Mouse (Mus musculus): ENCODE measurements around the gene Olfr157. TPM values are rescaled to one million over a fixed set of nuclear protein-coding genes. Genes with fewer than 3 reads are reported as not detected.
A peak's percentile ranks its signal among the peaks of the same experiment; 100 is the strongest.

Gene Olfr157
- 0.04 TPM in 2 replicates for polyA plus RNA-seq (2015; fragmentation: Nextera tagmentation; extraction: Ambion mirVana)

GRCm38 (mm10) chr4:43840101-43840500 is at the start of gene Olfr157:
Olfr157 (minus strand) TSS chr4:43840201.
- Histone ChIP-seq H3K9ac (no peak within 1 kb of the TSS), H3K4me1 (no peaks in the 10 kb centered on the region), H3K27ac (replicated peaks) (no peak within 1 kb of the TSS), H3K4me3 (replicated peaks) (no peak within 1 kb of the TSS), H3K9me3 (replicated peaks) (no peaks in the 10 kb centered on the region), H3K36me3 (no peaks in the 10 kb centered on the region), H3K4me2 (replicated peaks) (no peak within 1 kb of the TSS), H3K27me3 (no peaks in the 10 kb centered on the region)
- ATAC-seq (ENCODE audit: insufficient number of reproducible peaks, low FRiP score, low TSS enrichment, low read depth): no peak
- 59% methylated on average over 1 of the region's 1 CpGs for WGBS

GRCm38 (mm10) chr4:43884196-43884595 is 44.2 kb upstream of the Olfr157 start:
- no peaks in the 10 kb centered on the region for H3K27me3 ChIP-seq
- peak; percentile 57; the same call in 1 of the 2 replicates for ATAC-seq (ENCODE audit: insufficient number of reproducible peaks, low FRiP score, low TSS enrichment, low read depth)
- 31% methylated on average over 4 of the region's 4 CpGs for WGBS
- H3K4me1 ChIP-seq: peaks cover 21% of the 10 kb centered on the region
- H3K36me3 ChIP-seq: no peaks in the 10 kb centered on the region
- no peak overlapping the region for H3K4me2 ChIP-seq (replicated peaks)
- no peak overlapping the region for H3K4me3 ChIP-seq (replicated peaks)
- H3K9ac ChIP-seq: no peak overlapping the region
- peak overlapping the region; percentile 34; the same call in 1 of the 2 replicates for H3K27ac ChIP-seq (replicated peaks)
- no peaks in the 10 kb centered on the region for H3K9me3 ChIP-seq (replicated peaks)

GRCm38 (mm10) chr4:43879566-43879965 is 39.6 kb upstream of the Olfr157 start:
- ATAC-seq (ENCODE audit: insufficient number of reproducible peaks, low FRiP score, low TSS enrichment, low read depth): no peak
- Histone ChIP-seq H3K36me3 (no peaks in the 10 kb centered on the region), H3K9me3 (replicated peaks) (no peaks in the 10 kb centered on the region), H3K9ac (no peak overlapping the region), H3K27ac (replicated peaks) (no peak overlapping the region), H3K4me1 (peaks cover 26% of the 10 kb centered on the region), H3K4me3 (replicated peaks) (no peak overlapping the region), H3K27me3 (no peaks in the 10 kb centered on the region), H3K4me2 (replicated peaks) (no peak overlapping the region)
- 70% methylated on average over 6 of the region's 6 CpGs for whole genome bisulfite sequencing

GRCm38 (mm10) chr4:43878121-43878776 is 38.2 kb upstream of the Olfr157 start:
- Histone ChIP-seq H3K4me3 (replicated peaks) (no peak overlapping the region), H3K4me2 (replicated peaks) (no peak overlapping the region), H3K27me3 (no peaks in the 10 kb centered on the region), H3K9me3 (replicated peaks) (no peaks in the 10 kb centered on the region), H3K9ac (no peak overlapping the region), H3K36me3 (no peaks in the 10 kb centered on the region), H3K27ac (replicated peaks) (peak overlapping the region; percentile 71), H3K4me1 (peaks cover 15% of the 10 kb centered on the region)
- WGBS: 24% methylated on average over 5 of the region's 5 CpGs
- ATAC-seq (ENCODE audit: insufficient number of reproducible peaks, low FRiP score, low TSS enrichment, low read depth): no peak

DNA sequence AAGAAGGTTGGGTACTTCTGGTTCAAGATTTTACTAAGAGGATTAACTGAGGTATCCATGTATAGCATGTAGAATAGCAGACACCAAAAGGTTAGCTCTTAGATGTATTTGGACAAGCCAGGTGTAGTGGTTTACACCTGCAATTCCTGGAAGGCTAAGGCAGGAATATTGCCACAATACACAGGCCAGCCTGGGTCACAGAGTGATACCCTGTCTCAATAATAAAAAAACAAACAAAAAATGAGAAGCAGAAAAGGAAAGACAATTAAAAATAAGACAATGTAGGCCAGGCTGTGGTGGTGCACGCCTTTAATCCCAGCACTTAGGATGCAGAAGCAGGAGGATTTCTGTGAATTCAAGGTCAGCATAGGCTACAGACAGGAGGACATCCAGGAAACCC is 37.2 kb upstream of the Olfr157 start:
- H3K9ac ChIP-seq: no peak overlapping the region
- WGBS: 94% methylated on average over 1 of the region's 1 CpGs
- no peak overlapping the region for H3K4me3 ChIP-seq (replicated peaks)
- no peaks in the 10 kb centered on the region for H3K36me3 ChIP-seq
- H3K27ac ChIP-seq (replicated peaks): no peak overlapping the region
- no peaks in the 10 kb centered on the region for H3K27me3 ChIP-seq
- H3K4me1 ChIP-seq: peaks cover 15% of the 10 kb centered on the region
- no peaks in the 10 kb centered on the region for H3K9me3 ChIP-seq (replicated peaks)
- H3K4me2 ChIP-seq (replicated peaks): no peak overlapping the region
- no peak for ATAC-seq (ENCODE audit: insufficient number of reproducible peaks, low FRiP score, low TSS enrichment, low read depth)

DNA sequence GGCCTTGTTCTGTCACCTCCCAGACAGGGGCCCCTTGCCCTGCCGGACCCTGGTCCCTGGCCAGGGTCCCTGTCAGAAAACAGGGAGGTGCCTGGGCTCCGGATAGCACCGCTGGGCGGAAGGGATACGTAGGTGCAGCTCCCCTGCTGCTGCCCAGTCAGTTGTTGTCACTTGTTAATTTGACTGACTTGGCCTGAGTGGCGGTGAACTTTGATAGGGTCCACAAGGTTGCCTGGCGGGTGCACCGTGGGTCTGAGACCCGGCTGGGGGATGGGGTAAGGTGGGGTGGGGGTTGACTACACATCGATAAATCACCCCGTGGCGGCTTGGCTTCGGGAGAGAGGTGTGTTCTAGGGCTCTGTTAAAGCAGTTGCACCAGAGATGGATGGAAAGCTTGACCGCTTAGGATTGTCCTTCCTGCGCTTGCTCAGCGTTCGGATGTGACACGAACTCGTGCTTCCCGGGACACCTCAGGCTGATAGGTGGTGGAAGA is 36.0 kb upstream of the Olfr157 start:
- Histone ChIP-seq H3K9me3 (replicated peaks) (no peaks in the 10 kb centered on the region), H3K4me1 (peaks cover 15% of the 10 kb centered on the region), H3K9ac (peak overlapping the region; percentile 62), H3K36me3 (no peaks in the 10 kb centered on the region), H3K27ac (replicated peaks) (no peak overlapping the region), H3K4me2 (replicated peaks) (peak overlapping the region; percentile 89), H3K27me3 (no peaks in the 10 kb centered on the region), H3K4me3 (replicated peaks) (peak overlapping the region; percentile 94)
- peak; percentile 21; the same call in 1 of the 2 replicates for ATAC-seq (ENCODE audit: insufficient number of reproducible peaks, low FRiP score, low TSS enrichment, low read depth)
- WGBS: under 1% methylated on average over 20 of the region's 20 CpGs

GRCm38 (mm10) chr4:43875160-43875918 is 35.3 kb upstream of the Olfr157 start, which contains the start of gene Reck:
Reck (plus strand) TSS chr4:43875530.
- peak within 1 kb of the TSS; percentile 94 for H3K4me3 ChIP-seq (replicated peaks)
- H3K27me3 ChIP-seq: no peaks in the 10 kb centered on the region
- ATAC-seq (ENCODE audit: insufficient number of reproducible peaks, low FRiP score, low TSS enrichment, low read depth): peak; percentile 93
- peak within 1 kb of the TSS; percentile 62 for H3K9ac ChIP-seq
- no peaks in the 10 kb centered on the region for H3K36me3 ChIP-seq
- H3K9me3 ChIP-seq (replicated peaks): no peaks in the 10 kb centered on the region
- H3K27ac ChIP-seq (replicated peaks): 0 out of 2 replicates have a peak within 1 kb of the TSS, but pooled peaks have one; percentile 30
- peak within 1 kb of the TSS; percentile 89 for H3K4me2 ChIP-seq (replicated peaks)
- under 1% methylated on average over 73 of the region's 73 CpGs for WGBS
- peaks cover 15% of the 10 kb centered on the region for H3K4me1 ChIP-seq

DNA sequence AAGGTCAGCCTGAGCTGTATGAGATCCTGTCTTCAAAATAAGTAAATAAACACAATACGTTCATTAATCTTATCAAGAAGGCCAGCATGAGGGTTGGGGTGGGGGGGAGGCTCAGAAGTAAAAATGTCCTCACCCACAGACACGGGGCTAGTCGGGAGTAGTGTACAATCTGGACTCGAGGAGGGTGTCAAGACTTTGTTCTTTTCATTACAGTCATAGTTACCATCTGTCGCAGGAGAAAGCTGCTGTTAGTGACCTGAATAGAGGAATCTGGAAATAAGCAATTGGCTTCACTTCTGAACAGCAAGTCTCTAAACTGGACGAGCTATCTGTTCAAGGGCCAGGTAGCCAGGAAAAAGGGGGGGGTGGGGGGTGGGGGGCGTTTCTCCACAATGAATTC is 34.5 kb upstream of the Olfr157 start:
- WGBS: 41% methylated on average over 7 of the region's 7 CpGs
- ATAC-seq (ENCODE audit: insufficient number of reproducible peaks, low FRiP score, low TSS enrichment, low read depth): no peak
- H3K9me3 ChIP-seq (replicated peaks): no peaks in the 10 kb centered on the region
- peak overlapping the region; percentile 89 for H3K4me2 ChIP-seq (replicated peaks)
- peaks cover 15% of the 10 kb centered on the region for H3K4me1 ChIP-seq
- no peak overlapping the region; the same call in 1 of the 2 replicates for H3K9ac ChIP-seq
- peak overlapping the region; percentile 94 for H3K4me3 ChIP-seq (replicated peaks)
- no peaks in the 10 kb centered on the region for H3K36me3 ChIP-seq
- no peaks in the 10 kb centered on the region for H3K27me3 ChIP-seq
- H3K27ac ChIP-seq (replicated peaks): no peak overlapping the region

DNA sequence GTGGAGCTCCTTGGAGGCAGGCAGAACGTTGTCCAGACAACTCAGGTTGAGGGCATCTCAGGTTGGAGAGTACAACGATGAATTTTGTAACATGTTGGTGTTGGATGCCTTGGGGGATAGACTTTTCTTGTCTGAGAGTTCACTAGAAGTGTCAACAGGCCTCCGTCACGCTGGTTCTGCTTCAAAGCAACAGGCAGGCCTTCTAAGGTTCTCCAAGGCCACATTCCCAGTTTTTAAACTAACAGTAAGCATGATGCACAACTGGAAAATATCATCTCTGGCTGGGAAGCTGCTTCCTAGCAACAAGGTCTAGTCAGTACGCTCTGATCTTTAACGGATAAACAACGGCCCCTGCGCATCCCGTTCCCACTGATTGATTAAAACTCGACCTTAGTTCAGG is 29.8 kb upstream of the Olfr157 start:
- no peaks in the 10 kb centered on the region for H3K27me3 ChIP-seq
- no peak overlapping the region for H3K27ac ChIP-seq (replicated peaks)
- 77% methylated on average over 10 of the region's 10 CpGs for WGBS
- no peak for ATAC-seq (ENCODE audit: insufficient number of reproducible peaks, low FRiP score, low TSS enrichment, low read depth)
- H3K4me1 ChIP-seq: peaks cover 3% of the 10 kb centered on the region
- no peak overlapping the region for H3K4me3 ChIP-seq (replicated peaks)
- no peaks in the 10 kb centered on the region for H3K36me3 ChIP-seq
- H3K4me2 ChIP-seq (replicated peaks): no peak overlapping the region
- no peaks in the 10 kb centered on the region for H3K9me3 ChIP-seq (replicated peaks)
- H3K9ac ChIP-seq: no peak overlapping the region

DNA sequence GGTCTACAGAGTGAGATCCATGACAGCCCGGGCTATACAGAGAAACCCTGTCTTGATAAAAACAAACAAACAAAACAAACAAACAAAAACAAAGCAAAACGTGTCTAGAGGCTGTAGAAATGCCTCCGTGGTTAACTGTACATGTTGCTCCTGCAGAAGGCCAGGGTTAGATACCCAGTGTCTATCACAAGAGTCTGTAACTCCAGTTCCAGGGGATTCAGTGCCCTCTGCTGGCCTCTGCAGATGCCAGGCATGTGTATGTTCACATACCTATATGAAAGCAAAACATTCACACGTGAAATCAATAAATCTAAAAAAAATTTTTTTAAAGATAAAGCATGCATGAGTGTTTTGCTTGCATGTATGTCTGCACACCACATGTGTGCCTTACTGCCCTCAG is 23.3 kb upstream of the Olfr157 start:
- 61% methylated on average over 4 of the region's 4 CpGs for whole genome bisulfite sequencing
- no peaks in the 10 kb centered on the region for H3K4me1 ChIP-seq
- ATAC-seq (ENCODE audit: insufficient number of reproducible peaks, low FRiP score, low TSS enrichment, low read depth): no peak
- H3K4me3 ChIP-seq (replicated peaks): no peak overlapping the region
- H3K36me3 ChIP-seq: no peaks in the 10 kb centered on the region
- H3K27ac ChIP-seq (replicated peaks): no peak overlapping the region
- H3K9me3 ChIP-seq (replicated peaks): no peaks in the 10 kb centered on the region
- H3K9ac ChIP-seq: no peak overlapping the region
- H3K4me2 ChIP-seq (replicated peaks): no peak overlapping the region
- no peaks in the 10 kb centered on the region for H3K27me3 ChIP-seq

DNA sequence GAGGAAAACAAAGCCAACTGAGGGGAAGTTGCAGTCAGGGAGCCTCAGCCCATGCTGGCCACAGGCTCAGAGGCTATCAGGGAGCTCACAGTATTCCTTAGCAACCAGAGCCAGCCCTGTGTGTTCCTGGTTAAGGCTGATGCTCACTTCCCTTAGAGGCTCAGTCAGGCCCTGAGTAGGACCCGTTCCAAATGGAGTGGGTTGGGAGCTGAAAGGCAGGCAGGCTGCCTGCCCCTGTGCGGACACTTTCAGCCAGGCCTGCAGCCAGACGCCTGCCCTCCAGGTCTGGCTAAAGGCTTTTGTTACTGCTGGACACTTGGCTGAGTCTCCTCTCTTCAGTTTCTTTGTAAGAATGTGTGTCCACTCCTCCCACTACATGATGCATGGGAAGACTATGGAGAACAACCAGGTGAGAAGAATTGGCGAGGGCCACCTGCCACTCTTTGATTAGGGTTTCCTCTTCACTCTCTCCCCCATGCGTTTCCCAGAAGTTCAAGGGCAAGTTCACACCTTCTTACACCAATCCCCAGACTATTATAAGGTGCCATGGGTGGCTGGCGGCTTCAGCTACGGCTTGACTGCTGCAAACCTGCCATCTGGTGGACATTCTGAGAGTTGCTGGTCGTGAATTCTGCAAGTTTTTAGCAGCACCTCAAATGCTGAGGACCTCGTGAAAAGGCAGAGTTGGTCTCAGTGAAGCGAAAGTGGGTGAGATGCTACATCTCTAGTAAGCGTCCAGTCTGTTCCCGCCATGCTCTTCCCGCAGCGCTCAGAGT is 20.9 kb upstream of the Olfr157 start:
- H3K27me3 ChIP-seq: no peaks in the 10 kb centered on the region
- no peak overlapping the region for H3K9ac ChIP-seq
- H3K4me1 ChIP-seq: no peaks in the 10 kb centered on the region
- 21% methylated on average over 14 of the region's 14 CpGs for WGBS
- no peak overlapping the region for H3K4me3 ChIP-seq (replicated peaks)
- H3K4me2 ChIP-seq (replicated peaks): no peak overlapping the region
- H3K27ac ChIP-seq (replicated peaks): no peak overlapping the region
- ATAC-seq (ENCODE audit: insufficient number of reproducible peaks, low FRiP score, low TSS enrichment, low read depth): no peak
- no peaks in the 10 kb centered on the region for H3K9me3 ChIP-seq (replicated peaks)
- H3K36me3 ChIP-seq: no peaks in the 10 kb centered on the region
